In genomic region chr5:92886141-92886540, GRCm38 (mm10) we compare ENCODE assay signal across 8 mouse cellular contexts.
DNase-seq lines count a peak whose midpoint lies in the region; ATAC-seq and TF ChIP-seq lines count a peak whose summit lies in the region.
"Had no signal": no experiment of that assay in that cellular context is flagged by ENCODE, and none has a peak within 500 bp of the region (broad histone marks: within the 10 kb centered on the region; RNA-seq: fewer than 3 reads in every experiment).

No protein-coding gene starts in this region.

- no peak for TF ChIP-seq POLR2A in limb, embryonic 14.5 days (IDR thresholded peaks at IDR 0.05; ENCODE audit: borderline replicate concordance, extremely low read depth, insufficient read depth, insufficient read length)

- H3K4me3 ChIP-seq in intestine, embryonic 16.5 days (ENCODE audit: low read length), result no peak overlapping the region
- no peak overlapping the region for H3K4me3 ChIP-seq in limb, embryonic 14.5 days (replicated peaks; ENCODE audit: low read length)
- H3K4me3 ChIP-seq in hindbrain, embryonic 14.5 days (replicated peaks; ENCODE audit: low read length), result no peak overlapping the region
- H3K4me3 ChIP-seq in midbrain, embryonic 16.5 days (ENCODE audit: low read depth, low read length), result no peak overlapping the region

- no peak overlapping the region for H3K4me2 ChIP-seq in intestine, embryonic 16.5 days (ENCODE audit: low read depth, low read length)
- no peak overlapping the region for H3K4me2 ChIP-seq in limb, embryonic 14.5 days (replicated peaks; ENCODE audit: low read depth, low read length, severe bottlenecking)
- H3K4me2 ChIP-seq in hindbrain, embryonic 14.5 days (replicated peaks), result no peak overlapping the region
- H3K4me2 ChIP-seq in midbrain, embryonic 16.5 days (ENCODE audit: low read length), result no peak overlapping the region

- no peak overlapping the region for H3K9ac ChIP-seq in intestine, embryonic 16.5 days (ENCODE audit: low read depth, low read length)
- H3K9ac ChIP-seq in limb, embryonic 14.5 days (ENCODE audit: low read depth, low read length, severe bottlenecking), result no peak overlapping the region
- H3K9ac ChIP-seq in hindbrain, embryonic 14.5 days, result no peak overlapping the region
- H3K9ac ChIP-seq in midbrain, embryonic 16.5 days (ENCODE audit: low read depth, low read length), result no peak overlapping the region

- no peaks in the 10 kb centered on the region for H3K9me3 ChIP-seq in intestine, embryonic 16.5 days (ENCODE audit: control insufficient read depth, low read length)
- H3K9me3 ChIP-seq in limb, embryonic 14.5 days (ENCODE audit: control insufficient read depth, low read length), result no peaks in the 10 kb centered on the region
- no peaks in the 10 kb centered on the region for H3K9me3 ChIP-seq in hindbrain, embryonic 14.5 days (ENCODE audit: control insufficient read depth, low read length)
- H3K9me3 ChIP-seq in midbrain, embryonic 16.5 days (replicated peaks; ENCODE audit: control insufficient read depth, low read length, poor library complexity, severe bottlenecking), result no peaks in the 10 kb centered on the region

- H3K4me1 ChIP-seq in intestine, embryonic 16.5 days (ENCODE audit: control insufficient read depth, insufficient read depth, low read length), result peaks cover 43% of the 10 kb centered on the region
- H3K4me1 ChIP-seq in limb, embryonic 14.5 days (ENCODE audit: control insufficient read depth, insufficient read depth, low read length), result peaks cover 12% of the 10 kb centered on the region
- H3K4me1 ChIP-seq in hindbrain, embryonic 14.5 days (replicated peaks; ENCODE audit: control insufficient read depth, insufficient read depth, low read length), result 0 out of 2 replicates have a peak, but pooled peaks cover 5% of the 10 kb centered on the region
- H3K4me1 ChIP-seq in midbrain, embryonic 16.5 days (ENCODE audit: control insufficient read depth, insufficient read depth, low read length), result no peaks in the 10 kb centered on the region

- WGBS in intestine, embryonic 16.5 days, result 24% methylated on average over 4 of the region's 4 CpGs
- 35% methylated on average over 4 of the region's 4 CpGs for WGBS in limb, embryonic 14.5 days
- 80% methylated on average over 4 of the region's 4 CpGs for WGBS in hindbrain, embryonic 14.5 days
- 90% methylated on average over 4 of the region's 4 CpGs for WGBS in midbrain, embryonic 16.5 days

- peak overlapping the region; percentile 90 for H3K27ac ChIP-seq in intestine, embryonic 16.5 days (ENCODE audit: low read length)
- no peak overlapping the region for H3K27ac ChIP-seq in limb, embryonic 14.5 days (replicated peaks; ENCODE audit: low read depth, low read length)
- no peak overlapping the region for H3K27ac ChIP-seq in hindbrain, embryonic 14.5 days
- no peak overlapping the region for H3K27ac ChIP-seq in midbrain, embryonic 16.5 days (ENCODE audit: low read length)
- H3K27ac ChIP-seq: macrophage had no signal

- H3K36me3 ChIP-seq in intestine, embryonic 16.5 days (ENCODE audit: control insufficient read depth, insufficient read depth, low read length), result no peaks in the 10 kb centered on the region
- no peaks in the 10 kb centered on the region for H3K36me3 ChIP-seq in limb, embryonic 14.5 days (ENCODE audit: control insufficient read depth, insufficient read depth, low read length)
- H3K36me3 ChIP-seq in hindbrain, embryonic 14.5 days (replicated peaks; ENCODE audit: control insufficient read depth, insufficient read depth), result no peaks in the 10 kb centered on the region
- H3K36me3 ChIP-seq in midbrain, embryonic 16.5 days (ENCODE audit: control insufficient read depth, insufficient read depth, low read length), result no peaks in the 10 kb centered on the region

- ATAC-seq in intestine, embryonic 16.5 days, result peak; percentile 49
- no peak; the same call in 1 of the 2 replicates for ATAC-seq in limb, embryonic 14.5 days (ENCODE audit: low FRiP score, low read depth)
- ATAC-seq in hindbrain, embryonic 14.5 days (ENCODE audit: low FRiP score), result no peak
- no peak for ATAC-seq in midbrain, embryonic 16.5 days

- H3K27me3 ChIP-seq in intestine, embryonic 16.5 days (replicated peaks; ENCODE audit: control insufficient read depth, insufficient read depth, low read length), result no peaks in the 10 kb centered on the region
- H3K27me3 ChIP-seq in limb, embryonic 14.5 days (ENCODE audit: control insufficient read depth, insufficient read depth, low read length), result no peaks in the 10 kb centered on the region
- no peaks in the 10 kb centered on the region for H3K27me3 ChIP-seq in hindbrain, embryonic 14.5 days (ENCODE audit: control insufficient read depth, insufficient read depth, low read length)
- no peaks in the 10 kb centered on the region for H3K27me3 ChIP-seq in midbrain, embryonic 16.5 days (ENCODE audit: control insufficient read depth, insufficient read depth, low read depth, low read length)

- DNase-seq in 3T3-L1 (ENCODE audit: low read depth, low spot score) (peak; percentile 23), adipocyte (ENCODE audit: low spot score) (peak; percentile 45)
- peak; percentile 29 for DNase-seq in limb, embryonic 14.5 days (ENCODE audit: low spot score)
- DNase-seq in hindbrain, embryonic 14.5 days (ENCODE audit: low spot score), result no peak
- DNase-seq in cerebellum, adult 9-11 months, result no peak

Comparison
In these comparisons a context has a peak if more than half of its experiments do, and no peak if none do; other contexts are left out.
1. DNase-seq: peak in 3T3-L1 (single experiment), adipocyte (single experiment) and limb, embryonic 14.5 days (single experiment); none in hindbrain, embryonic 14.5 days (single experiment) and cerebellum, adult 9-11 months (single experiment).